Mouse (Mus musculus): ENCODE results near the gene H2-DMb2.
"Not testable (repeated sequence)": the region's sequence is repeated elsewhere in the genome, so short reads cannot be mapped to it uniquely, and the experiment has no call there.

Gene H2-DMb2

DNA sequence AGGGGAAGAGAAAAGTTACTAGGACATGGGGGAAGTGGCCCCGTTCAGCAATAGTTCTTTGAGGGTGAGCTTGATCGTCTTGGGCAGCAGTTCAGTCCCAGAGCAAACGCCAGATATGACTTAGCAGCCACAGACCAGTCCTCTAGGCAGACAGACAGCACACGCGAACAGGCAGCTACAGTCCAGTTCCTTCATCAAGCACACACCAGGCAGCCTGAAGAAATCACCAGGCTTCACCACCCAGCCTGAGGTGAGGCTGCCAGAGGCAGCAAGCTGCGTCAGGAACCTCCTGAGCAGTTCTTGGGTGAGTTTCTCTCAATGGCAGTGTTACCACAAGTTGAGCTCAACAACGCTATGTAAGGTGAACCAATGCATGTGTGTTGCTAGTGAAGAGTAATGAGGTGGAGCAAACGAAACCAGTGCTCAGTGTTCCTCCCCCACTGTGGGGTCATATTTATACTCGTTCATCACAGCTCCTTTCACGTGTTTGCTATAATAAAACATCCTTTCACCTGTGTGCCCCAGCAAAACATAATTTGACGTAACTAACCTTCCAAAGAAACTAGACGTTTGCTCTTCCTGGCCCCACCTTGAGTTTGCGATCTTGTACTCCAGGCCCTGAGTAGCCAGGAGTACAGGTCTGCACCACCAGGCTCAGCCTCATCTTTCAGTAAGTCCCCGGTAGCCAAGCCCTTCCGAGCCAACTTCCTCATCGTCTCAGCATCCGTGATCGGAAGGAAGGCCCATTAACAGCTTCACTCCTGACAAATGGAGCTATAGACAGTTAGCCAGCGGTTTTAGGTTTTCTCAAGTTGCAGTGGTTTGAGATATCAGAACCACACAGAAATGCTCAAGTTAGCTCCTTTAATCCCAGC, 12.8 kb upstream of the H2-DMb2 start:
- CTCF ChIA-PET, result interaction anchor here (0.5 to 1.1 kb wide), 4 partner anchors 20 to 81 kb away, joined by 3 to 5 read pairs (median 4); no protein-coding TSS in a partner anchor

DNA sequence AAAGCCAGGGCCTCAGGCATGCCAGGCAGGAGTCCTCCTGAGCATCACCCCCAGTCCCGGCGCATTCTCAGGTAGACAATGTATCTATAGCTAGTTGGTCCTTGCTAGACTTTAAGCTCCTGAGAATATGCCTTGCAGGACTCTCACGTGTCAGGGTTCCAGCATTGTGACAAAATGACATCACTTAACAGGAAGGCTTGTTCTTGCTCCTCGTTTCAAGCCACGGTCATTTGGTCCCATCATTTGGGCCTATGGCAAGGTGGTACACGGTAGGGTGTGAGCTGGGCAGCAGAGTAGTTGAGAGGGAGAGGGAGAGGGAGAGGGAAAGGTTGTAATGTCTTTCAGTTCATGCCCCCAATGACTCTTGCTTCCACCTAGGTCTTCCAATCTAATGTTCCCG, 11.2 kb upstream of the H2-DMb2 start:
- CTCF ChIA-PET, result no interaction called here

DNA sequence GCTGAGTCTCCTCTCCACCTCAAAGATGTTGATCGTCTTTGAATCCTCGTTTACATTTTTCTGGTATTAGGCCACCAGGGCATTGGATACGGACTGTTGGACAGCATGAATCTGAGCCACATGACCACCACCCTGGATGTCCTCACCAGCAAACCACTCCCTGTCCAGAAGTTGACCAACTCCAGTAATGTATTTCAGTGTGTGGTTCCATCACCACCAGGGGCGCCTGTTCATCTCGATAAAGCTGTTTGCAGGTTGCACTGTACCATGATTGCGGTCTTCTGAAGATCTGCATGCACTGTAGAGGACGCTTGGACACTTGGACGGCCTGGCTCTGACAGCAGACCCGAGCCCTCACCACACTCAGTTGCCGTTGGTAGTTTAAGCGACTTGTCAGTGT, 9.8 kb upstream of the H2-DMb2 start:
- CTCF ChIA-PET, result no interaction called here

DNA sequence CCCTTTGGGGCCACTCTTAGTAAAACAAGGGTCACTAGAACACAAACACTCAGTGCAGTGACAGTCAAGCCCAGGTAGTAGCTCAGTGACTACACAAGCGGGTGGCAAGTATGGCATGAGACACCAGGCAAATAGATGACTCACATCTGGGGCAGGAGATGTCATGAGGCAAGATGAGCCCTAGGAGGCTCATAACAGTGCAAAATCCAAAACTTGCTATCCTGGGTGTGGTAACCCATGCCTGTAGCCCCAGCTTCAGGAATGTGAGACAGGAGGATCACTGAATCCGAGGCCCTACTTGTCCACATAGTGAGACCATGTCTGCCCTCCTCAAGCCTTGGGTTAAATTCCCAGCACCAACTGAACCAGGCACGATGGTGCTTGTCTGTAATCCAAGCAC, 8.7 kb upstream of the H2-DMb2 start:
- CTCF ChIA-PET, result interaction anchor here (0.9 to 1.2 kb wide), 2 partner anchors 28 to 35 kb away, joined by 3 read pairs; no protein-coding TSS in a partner anchor

DNA sequence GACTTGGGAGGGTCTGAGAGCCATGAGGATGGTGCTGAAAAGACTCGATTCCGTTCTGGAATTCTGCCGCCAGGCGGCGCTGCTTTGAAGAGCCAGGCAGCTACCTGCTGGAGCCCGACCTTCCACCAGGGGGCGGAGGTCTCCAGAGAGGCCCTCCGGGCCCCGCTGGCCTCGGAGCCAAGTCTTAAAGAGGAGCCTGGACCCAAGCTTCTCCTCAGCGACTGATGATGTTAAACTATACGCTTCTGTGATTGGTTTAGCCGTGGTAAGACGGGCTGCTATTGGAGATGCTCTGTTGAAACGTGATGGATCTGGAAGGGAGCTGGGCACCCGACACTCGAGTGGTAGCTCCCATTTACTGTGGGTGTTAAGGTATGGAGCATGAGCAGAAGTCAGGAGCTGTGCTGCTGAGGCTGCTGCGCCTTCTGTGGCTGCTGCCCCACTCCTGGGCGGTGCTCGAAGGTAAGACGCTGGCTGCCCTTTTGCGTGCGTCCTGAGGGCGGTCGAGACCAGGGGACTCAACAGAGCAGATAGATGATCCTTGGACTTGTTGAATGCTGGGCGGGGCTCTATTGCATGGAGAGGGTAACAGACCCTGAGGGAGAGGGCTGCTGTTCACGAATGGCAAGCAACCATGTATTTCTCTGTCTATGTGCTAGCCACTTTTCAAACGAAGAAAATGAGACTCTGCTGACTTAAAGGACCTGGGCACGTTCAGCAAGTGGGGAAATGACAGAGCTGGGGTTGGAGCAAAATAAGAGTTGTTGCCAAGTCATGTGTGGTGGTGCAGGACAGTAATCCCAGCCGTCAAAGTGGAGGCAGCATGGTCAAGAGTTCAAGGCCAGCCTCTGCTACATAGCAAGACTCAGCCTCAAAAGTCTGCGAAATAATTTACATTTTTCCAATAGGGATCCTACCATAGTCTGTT, 7.5 kb upstream of the H2-DMb2 start:
- CTCF ChIA-PET, result interaction anchor here (0.9 to 1.2 kb wide), 2 partner anchors 27 to 30 kb away, joined by 3 read pairs; no protein-coding TSS in a partner anchor

DNA sequence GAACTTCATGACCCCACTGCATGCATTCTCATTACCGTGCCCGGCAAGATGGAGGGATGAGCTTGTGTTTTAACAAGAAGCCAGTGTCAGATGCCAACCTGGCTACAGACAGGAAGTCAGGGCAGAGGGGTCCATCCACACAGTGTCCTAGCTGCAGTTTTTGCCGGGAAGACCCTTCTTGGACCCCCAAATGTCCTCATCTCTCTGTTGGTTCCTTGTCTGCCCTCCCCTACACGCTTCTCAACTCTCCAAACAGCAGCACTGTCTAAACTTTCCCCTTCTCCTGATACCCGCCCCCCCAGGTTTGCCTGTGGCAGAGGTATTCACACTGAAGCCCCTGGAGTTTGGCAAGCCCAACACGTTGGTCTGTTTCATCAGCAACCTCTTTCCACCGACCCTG, 5.5 kb upstream of the H2-DMb2 start:
- CTCF ChIA-PET, result no interaction called here

DNA sequence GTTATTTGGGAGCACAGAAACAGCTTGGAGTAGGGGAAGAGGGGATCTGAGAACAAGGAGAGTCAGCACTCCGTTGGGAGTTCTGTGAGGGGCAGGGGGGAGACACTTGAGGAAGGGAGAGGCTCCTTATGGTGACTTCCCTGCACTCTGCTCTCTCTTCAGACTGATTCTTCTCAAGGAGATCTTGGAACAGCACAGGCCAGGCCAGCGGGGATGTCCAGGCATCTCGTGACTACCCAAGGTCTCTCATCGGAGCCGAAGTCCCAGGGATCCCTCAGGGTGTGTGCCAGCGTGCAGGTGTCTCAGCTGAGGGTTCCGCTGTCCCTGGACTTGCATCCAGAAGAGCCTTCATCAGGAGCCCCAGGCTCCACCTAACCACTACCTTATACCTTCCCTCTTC, 4.5 kb upstream of the H2-DMb2 start:
- CTCF ChIA-PET, result no interaction called here

DNA sequence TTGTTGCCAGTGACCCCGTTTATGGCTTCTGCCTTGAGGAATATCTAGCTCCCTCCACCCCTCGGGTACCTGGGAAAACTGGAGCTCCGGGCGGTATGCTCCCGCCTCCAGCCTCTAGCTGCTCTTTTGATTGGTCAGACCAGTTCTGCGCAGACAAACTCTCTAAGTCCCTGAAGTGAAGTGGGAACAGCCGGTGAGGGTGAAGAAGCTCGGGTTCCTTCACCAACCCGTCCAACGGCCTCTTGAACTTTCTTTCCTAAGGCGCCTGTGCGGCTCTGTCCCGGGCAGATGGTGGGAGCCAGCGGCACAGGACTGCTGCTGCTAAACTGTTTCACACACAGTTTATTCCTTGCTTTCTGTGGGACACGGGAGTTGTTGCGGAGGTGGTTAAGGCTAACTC, 3.7 kb upstream of the H2-DMb2 start:
- CTCF ChIA-PET, result no interaction called here

DNA sequence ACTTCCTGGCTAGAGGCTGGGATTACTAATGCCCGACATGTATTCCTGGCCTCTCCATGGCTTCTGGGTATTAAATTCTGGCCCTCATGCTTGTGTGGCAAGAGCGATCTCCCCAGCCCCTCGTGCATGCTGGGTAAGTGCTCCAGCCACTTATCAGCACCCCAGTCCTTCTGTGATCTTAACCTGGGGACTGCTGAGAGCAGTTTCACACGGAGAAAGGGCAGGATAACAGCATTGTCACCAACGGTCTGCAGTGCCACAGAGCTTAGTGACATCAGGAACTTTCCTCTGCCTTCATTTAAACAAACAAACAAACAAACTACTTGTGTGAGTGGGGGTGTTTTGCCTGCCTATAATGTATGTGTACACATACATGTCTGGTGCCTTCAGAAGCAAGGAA, 2.9 kb upstream of the H2-DMb2 start:
- CTCF ChIA-PET, result no interaction called here

DNA sequence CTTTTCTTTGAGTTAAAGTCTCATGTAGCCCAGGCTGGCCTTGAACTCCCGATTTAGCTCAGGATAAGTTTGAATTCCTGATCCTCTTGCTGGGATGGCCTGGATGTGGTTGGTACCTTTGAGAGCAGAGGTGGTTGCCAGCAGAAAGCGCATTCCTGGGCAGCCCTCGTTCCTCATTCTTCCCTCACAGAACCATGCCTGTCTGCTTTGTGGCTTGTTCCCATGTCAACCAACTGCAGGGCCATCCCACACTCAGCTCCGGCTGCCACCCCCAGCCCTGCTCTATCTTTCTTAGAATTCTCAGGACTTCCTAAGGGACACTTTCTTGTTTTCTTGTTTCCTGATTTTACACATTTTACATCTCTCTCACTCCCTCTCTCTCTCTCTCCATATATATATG, 1.7 kb upstream of the H2-DMb2 start:
- CTCF ChIA-PET, result interaction anchor here (0.5 to 1.1 kb wide), 3 partner anchors 10 to 66 kb away, joined by 3 to 6 read pairs (median 3); no protein-coding TSS in a partner anchor

DNA sequence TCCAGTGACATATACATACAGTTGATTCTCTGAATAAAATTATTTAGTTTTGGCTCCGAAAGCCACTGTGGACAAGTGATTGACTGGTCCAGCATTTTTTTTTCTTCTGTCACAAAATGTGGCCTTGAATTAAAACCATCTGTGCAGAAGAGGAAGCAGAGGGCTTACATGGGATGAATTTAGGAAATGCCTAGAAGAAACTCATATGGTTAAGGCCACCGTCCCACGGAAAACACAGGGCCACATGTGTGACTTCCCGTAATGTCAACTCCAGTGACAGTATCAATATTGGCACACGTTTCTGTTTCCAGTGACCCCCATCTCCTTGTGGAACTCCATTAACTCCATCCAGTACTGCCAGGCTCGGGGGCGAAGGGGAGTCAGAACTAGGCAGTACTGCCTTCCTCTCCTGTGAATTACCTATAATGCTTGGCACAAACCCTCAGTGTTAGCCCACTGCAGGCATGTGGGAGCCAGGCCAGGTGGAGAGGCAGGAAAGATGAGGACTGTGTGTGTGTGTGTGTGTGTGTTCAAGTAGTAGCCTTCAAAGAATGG, 574 bp upstream of the H2-DMb2 start:
- CTCF ChIA-PET, result interaction anchor here (0.6 to 0.9 kb wide), 3 partner anchors 9 to 23 kb away, joined by 3 to 9 read pairs (median 3); no protein-coding TSS in a partner anchor

DNA sequence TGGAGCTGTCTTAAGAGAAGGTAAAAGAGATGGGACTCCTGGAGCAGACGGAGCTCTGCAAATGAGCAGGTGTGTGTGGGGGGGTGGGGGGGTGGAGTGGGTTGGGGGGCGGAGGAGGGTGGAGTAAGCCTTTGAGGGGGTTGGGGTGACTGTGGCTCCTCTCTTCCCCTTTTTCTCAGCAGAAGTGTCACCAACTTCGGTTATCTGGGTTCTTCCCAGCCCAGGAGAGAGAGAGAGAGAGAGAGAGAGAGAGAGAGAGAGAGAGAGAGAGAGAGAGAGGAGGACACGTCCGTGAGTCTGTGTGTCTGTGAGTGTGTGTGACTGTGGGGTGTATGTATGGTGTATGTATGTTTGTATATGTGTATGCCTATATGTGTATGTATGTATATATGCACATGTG, 354 bp downstream of the H2-DMb2 start:
- CTCF ChIA-PET, result interaction anchor here (0.6 to 0.9 kb wide), 2 partner anchors 22 to 46 kb away, joined by 3 to 5 read pairs; no protein-coding TSS in a partner anchor

DNA sequence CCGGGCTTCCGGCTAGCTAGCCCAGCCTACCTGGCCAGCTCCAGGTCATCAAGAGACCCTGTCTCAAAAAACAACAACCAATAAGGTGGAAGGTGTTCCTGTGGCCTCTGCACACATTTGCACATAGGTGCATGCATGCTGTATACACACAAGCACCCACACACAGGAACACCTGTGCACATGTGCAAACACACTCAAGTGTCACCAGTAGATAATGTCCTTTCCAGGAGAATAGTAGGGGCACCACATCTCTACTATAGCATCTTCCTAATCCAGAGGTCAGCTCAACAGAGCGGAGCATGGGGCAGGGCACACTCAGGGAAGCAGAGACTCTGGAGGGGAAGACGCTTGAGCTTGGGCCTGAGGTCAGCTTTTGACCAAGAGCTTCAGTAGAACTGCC, 1.1 kb downstream of the H2-DMb2 start:
- CTCF ChIA-PET, result not testable (repeated sequence)

DNA sequence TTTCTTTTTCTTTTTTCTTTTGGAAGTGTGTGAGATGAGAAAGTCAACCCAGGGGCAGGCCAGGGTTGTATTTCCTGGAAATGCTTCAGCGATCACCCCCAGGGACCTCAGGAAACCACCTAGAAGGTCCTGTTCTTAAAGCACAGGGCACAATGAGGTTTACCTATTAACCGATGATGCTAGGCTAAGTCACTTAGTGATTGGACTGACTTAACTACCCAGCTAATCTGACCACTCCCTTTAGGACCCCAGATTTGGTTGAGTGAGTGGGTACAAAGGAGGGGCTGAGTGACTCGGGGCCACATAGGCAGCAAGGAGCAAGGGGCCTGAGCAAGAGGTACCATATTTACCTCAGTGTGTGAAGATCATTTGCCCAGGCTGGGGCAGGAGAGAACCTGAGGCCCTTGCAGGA, 1.9 kb downstream of the H2-DMb2 start:
- CTCF ChIA-PET, result no interaction called here

DNA sequence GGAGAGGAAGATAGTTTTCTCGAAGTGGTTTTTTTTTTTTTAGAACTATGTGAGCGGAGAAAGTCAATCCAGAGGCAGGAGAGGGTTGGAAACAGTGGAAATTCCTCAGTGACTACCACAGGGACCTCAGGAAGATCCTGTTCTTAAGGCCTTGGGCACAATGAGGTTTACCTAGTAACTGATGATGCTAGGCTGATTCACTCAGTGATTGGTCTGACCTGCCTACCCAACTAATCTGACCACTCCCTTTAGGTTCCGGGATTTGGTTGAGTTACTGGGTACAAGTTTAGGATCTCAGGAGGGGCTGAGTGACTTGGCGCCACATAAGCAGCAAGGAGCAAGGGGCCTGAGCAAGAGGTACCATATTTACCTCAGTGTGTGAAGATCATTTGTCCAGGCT, 9.8 kb downstream of the H2-DMb2 start, which contains the start of gene H2-DMb1:
Gene H2-DMb1 (plus strand): TSS at position 150 of the 400 bp plus-strand sequence.
- CTCF ChIA-PET, result no interaction called here

DNA sequence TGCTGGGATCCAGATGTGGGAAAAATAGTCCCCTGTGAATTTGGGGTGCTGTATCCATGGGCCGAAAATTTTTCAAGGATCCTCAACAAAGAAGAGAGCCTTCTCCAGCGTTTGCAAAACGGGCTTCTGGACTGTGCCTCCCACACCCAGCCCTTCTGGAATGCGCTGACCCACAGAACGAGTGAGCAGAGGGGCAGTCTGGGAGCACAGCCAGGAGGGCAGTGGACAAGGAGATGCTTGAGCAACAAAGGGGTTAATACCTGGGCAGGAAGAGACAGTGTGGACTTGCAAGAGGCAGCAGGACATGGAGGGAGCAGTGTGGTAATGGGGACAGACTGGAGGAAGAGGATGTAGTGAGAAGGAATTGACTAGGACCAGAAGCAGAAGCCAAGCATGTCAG, 12.4 kb downstream of the H2-DMb2 start:
- CTCF ChIA-PET, result no interaction called here

DNA sequence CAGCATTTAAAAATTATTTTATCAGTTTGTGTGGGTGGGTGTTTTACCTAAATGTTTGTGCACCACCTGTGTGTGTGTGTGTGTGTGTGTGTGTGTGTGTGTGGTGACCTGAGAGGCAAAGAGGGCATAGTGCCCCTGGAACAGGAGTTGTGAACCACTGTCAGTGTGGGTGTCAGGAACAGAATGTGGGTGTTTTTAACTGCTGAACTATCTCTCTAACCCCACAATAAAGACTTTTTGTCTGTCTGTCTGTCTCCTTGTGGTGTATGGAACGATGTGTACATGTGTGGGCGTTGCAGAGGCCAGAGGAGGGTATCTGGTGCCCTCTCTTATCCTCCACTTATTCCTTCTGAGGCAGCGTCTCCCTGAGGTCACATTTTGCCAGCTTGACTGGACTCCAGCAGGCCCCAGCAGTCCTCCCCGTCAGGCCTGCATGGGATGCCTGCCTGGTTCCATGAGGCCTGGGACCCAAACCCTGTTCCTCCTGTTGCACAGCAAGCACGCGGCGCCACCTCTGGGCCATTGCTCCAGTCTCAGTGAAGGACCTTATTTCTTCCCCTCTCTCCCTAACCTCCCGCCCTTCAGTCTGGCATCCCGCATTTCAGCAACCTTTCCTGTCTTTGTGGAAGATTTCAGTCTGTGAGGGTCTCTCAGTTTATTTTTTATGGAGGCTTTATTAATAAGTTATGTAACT, 21.2 kb downstream of the H2-DMb2 start:
- CTCF ChIA-PET, result interaction anchor here (0.6 to 1.6 kb wide), 3 partner anchors 21 to 130 kb away, joined by 3 to 5 read pairs (median 3); partner anchors contain the start of gene H2-DMb2

DNA sequence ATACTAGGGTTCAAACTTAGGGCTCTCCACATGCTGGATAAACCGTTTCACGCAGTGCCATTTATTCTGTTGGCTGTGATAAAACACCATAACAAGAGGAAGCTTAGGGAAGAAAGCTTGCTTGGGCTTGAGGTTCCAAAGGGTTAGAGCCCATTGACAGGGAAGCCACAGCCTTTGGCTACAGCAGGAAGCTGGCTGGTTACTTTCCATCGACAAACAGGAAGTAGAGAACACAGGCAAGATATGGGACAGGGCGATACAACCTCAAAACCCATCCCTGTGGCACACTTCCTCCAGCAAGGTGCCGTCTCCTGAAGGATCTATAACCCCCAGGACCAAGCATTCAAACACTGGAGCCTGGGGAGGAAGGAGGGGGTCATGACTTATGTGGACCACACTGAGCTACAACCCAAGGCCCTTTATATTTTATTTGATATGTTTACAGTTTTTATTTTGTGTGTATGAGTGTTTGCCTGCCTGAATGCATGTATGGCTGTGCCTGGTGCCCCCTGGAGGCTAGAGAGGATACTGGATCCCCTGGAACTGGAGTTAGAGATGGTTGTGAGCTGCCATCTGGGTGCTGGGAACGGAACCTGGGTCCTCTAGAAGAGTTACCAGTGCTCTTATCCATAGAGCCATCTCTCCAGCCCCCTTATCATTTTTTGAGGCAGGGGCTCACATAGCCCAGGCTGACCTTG, 22.1 kb downstream of the H2-DMb2 start:
- CTCF ChIA-PET, result interaction anchor here (0.6 to 1.6 kb wide), 5 partner anchors 22 to 130 kb away, joined by 3 to 5 read pairs (median 3); partner anchors contain the start of gene H2-DMb2

DNA sequence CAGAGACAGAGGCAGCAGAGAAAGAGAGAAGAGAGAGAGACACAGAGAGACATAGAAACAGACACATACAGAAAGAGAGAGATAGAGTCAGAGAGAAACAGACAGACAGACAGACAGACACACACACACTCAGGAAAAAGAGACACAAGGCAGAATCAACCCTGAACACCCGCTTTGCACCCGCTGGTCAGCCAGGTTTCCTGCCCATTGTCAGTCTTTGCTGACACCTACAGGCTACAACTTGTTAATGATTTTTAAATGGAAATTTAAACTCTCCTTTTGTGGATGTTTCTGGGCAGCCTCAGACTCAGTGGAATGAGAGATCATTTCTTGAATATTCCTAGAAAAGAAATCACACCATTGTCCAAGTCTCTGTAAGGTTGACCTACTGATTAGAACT, 26.2 kb downstream of the H2-DMb2 start:
- CTCF ChIA-PET, result interaction anchor here (0.5 to 2.2 kb wide), 6 partner anchors 26 to 423 kb away, joined by 3 to 12 read pairs (median 4); no protein-coding TSS in a partner anchor

DNA sequence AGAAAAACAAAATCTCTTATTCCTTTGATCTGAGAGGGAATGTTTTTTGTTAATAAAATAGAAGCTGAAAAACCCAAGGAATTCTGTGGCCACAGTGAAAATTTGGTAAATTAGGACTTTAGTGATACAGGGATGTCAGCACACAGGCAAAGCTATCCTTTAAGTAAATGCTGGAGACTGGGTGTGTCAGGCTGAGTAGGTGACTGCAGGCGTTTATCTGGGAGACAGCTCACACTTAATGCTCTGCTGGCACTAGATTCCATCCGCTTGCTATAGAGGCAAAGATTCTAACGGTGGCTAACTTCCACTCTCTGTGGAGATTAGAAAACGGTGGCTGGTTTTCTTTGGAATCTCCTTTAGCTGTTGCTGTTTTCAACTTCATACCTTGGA, 27.4 kb downstream of the H2-DMb2 start:
- CTCF ChIA-PET, result interaction anchor here (0.6 to 2.2 kb wide), 9 partner anchors 24 to 215 kb away, joined by 3 to 15 read pairs (median 4); no protein-coding TSS in a partner anchor

Measured in spleen, embryonic (tissue).